Mouse (Mus musculus): ENCODE results near the gene Txndc8. TPM values are rescaled to one million over a fixed set of nuclear protein-coding genes. Genes with fewer than 3 reads are reported as not detected.

Txndc8 gene
- polyA plus RNA-seq, 1 experiment from 2014 or later = not detected

DNA sequence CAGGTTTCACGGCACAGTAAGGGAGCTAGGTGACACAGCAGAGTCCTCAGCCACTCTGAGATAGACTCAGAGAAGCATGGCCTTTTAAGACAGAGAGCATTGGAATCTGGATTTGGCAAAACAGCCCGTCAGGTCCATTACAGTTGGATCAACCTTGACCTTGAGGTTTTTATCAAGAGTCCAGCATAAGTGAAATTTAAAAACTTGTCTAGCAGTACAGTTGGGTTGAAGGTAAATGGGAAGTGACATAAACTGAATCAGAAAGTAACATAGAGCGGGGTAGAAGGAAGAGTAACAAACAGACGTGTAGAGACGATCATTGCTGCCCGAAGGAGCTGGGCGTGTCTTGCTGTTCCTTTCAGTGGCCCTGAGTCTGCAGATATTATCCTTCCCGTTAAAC lies 49.9 kb downstream of the Txndc8 start:
- Histone ChIP-seq H3K27me3 (replicated peaks; ENCODE audit: control insufficient read depth, insufficient read depth, low read length) (no peaks in the 10 kb centered on the region), H3K4me2 (replicated peaks; ENCODE audit: low read depth) (peak overlapping the region; percentile 37; the same call in 1 of the 2 replicates), H3K9me3 (ENCODE audit: control insufficient read depth) (no peaks in the 10 kb centered on the region), H3K27ac (ENCODE audit: low read depth, low read length) (peak overlapping the region; percentile 1; the same call in 1 of the 2 replicates), H3K9ac (ENCODE audit: low read depth, low read length) (no peak overlapping the region), H3K4me3 (ENCODE audit: low read depth, low read length) (no peak overlapping the region), H3K4me1 (replicated peaks; ENCODE audit: control insufficient read depth, insufficient read depth, low read length) (peaks cover 18% of the 10 kb centered on the region), H3K36me3 (ENCODE audit: control insufficient read depth, insufficient read depth) (no peaks in the 10 kb centered on the region)
- no peak for TF ChIP-seq CTCF (IDR thresholded peaks at IDR 0.05; ENCODE audit: low read depth)
- WGBS = 50% methylated on average over 8 of the region's 8 CpGs
- ATAC-seq = no peak

DNA sequence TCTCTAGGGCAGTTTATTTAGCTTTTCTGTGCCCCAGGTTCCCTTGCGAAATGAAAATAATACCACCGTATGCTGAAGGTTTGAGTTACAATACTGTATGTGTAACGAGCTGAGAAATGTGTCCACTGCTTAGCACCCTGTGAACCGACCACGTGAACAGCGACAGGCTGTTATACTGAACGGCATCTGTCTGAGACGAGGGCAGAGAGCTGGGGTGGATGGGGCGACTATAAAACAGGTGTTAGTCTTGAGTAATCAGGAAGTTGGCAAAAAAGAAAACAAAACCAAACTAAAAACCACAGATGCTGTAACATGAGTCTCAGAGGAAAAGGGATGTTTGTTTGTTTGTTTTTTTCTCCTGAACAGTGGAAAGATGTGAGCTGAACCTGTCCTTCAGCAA lies 50.8 kb downstream of the Txndc8 start:
- WGBS = 32% methylated on average over 9 of the region's 9 CpGs
- H3K4me3 ChIP-seq (ENCODE audit: low read depth, low read length) = no peak overlapping the region
- H3K36me3 ChIP-seq (ENCODE audit: control insufficient read depth, insufficient read depth) = no peaks in the 10 kb centered on the region
- H3K9ac ChIP-seq (ENCODE audit: low read depth, low read length) = no peak overlapping the region
- ATAC-seq = no peak
- H3K27ac ChIP-seq (ENCODE audit: low read depth, low read length) = no peak overlapping the region
- H3K4me1 ChIP-seq (replicated peaks; ENCODE audit: control insufficient read depth, insufficient read depth, low read length) = peaks cover 18% of the 10 kb centered on the region
- H3K9me3 ChIP-seq (ENCODE audit: control insufficient read depth) = no peaks in the 10 kb centered on the region
- H3K27me3 ChIP-seq (replicated peaks; ENCODE audit: control insufficient read depth, insufficient read depth, low read length) = no peaks in the 10 kb centered on the region
- no peak for TF ChIP-seq CTCF (IDR thresholded peaks at IDR 0.05; ENCODE audit: low read depth)
- H3K4me2 ChIP-seq (replicated peaks; ENCODE audit: low read depth) = no peak overlapping the region

DNA sequence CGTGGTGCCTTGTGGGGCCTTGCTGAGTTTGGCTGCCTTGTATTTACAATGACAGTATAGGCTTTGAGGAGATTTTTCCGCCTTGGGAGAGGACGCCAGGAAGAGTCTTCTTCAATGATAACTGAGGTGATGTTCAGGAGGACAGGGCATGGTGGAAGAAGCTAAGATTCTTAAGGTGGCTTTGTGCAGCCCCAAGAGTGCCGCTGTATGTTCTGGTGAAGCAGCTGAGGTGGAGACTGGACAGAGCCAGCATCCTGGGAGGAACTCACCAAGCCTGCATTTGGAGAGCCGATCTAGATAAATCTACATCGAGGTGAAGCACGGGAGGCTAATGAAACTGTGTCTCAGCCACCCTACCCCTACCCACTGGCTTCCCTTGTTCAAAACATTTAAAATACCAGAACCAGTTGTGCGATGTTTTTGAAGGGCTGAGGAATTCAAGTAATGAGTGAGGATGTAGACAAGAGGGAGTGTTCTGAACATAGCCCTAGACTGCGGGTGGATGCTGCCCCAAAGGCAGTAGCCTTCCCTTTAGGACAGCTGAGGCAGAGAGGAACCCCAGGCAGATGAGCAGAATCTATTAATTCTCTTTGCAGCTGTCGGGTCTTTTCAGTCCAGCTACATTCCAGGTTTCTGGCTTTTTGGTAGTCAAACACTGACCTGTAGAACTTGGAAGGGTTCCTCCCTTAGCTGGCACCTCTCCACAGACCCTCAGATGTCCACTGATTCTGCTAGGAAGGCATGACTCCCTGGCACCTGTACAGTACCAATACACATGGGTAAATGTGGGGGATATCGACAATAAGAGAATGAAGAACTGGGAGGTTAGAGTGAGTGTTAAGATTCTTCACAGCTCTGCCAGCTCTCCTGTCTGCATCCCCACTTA lies 51.5 kb downstream of the Txndc8 start:
- Histone ChIP-seq H3K4me3 (ENCODE audit: low read depth, low read length) (peak overlapping the region; percentile 94), H3K9me3 (ENCODE audit: control insufficient read depth) (no peaks in the 10 kb centered on the region), H3K9ac (ENCODE audit: low read depth, low read length) (peak overlapping the region; percentile 57; the same call in 1 of the 2 replicates), H3K27me3 (replicated peaks; ENCODE audit: control insufficient read depth, insufficient read depth, low read length) (no peaks in the 10 kb centered on the region), H3K4me1 (replicated peaks; ENCODE audit: control insufficient read depth, insufficient read depth, low read length) (peaks cover 22% of the 10 kb centered on the region), H3K27ac (ENCODE audit: low read depth, low read length) (peak overlapping the region; percentile 97), H3K4me2 (replicated peaks; ENCODE audit: low read depth) (peak overlapping the region; percentile 80), H3K36me3 (ENCODE audit: control insufficient read depth, insufficient read depth) (no peaks in the 10 kb centered on the region)
- ATAC-seq = no peak
- WGBS = 41% methylated on average over 11 of the region's 11 CpGs
- no peak for TF ChIP-seq CTCF (IDR thresholded peaks at IDR 0.05; ENCODE audit: low read depth)

DNA sequence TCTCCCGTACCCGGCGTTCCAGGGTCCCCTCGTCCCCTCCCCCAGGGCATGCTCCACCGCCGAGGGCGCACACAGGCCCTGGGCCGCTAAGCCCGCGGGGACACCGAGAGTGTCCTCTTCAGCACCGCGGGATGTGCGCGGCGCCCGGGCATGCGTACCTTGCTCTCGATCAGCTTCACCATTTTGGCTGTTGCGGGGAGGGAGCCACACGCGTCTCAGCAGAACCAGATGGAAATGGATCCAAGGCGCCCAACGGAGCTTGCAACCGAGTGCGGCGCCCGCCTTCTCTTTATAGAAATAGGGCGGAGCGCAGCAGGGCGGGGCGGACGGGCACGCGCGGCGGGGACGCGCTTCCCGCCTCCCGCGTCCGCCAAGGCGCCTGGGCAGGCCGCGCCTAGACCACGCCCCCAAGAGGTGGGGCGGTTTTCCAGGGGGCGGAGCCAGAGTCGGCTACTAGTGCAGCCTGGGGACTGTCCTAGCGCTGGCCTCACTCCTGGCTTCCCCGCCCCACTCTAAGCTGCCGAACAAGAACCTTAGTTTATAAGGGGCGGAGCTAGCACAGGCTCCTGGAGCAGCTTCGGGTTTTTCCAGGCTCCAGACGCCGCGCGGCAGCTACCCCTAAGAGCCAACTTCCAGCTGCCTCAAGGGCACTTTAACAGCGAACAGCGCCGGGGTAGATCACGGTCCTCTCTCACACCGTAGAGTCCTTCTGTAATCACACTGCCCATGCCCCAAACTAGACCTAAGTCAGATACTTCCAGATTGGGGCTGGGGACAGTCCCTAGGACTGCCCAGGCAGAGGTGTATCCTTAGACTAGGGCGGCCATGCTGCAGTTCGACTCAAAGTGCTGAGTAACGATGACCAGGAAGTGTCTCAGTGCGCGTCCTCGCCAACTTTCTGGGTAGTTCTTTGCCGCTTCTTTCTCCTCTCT lies 52.6 kb downstream of the Txndc8 start, which contains the start of gene Txn1:
TSS of gene Txn1 (minus strand) at position 383 of the 932 bp plus-strand sequence.
- H3K36me3 ChIP-seq (ENCODE audit: control insufficient read depth, insufficient read depth) = peaks cover 8% of the 10 kb centered on the region
- peak within 1 kb of the TSS; percentile 97 for H3K27ac ChIP-seq (ENCODE audit: low read depth, low read length)
- peaks cover 28% of the 10 kb centered on the region for H3K4me1 ChIP-seq (replicated peaks; ENCODE audit: control insufficient read depth, insufficient read depth, low read length)
- TF ChIP-seq CTCF (IDR thresholded peaks at IDR 0.05; ENCODE audit: low read depth) = no peak
- no peaks in the 10 kb centered on the region for H3K27me3 ChIP-seq (replicated peaks; ENCODE audit: control insufficient read depth, insufficient read depth, low read length)
- peak; percentile 93 for ATAC-seq
- WGBS = under 1% methylated on average over 56 of the region's 71 CpGs
- H3K4me2 ChIP-seq (replicated peaks; ENCODE audit: low read depth) = peak within 1 kb of the TSS; percentile 80
- no peaks in the 10 kb centered on the region for H3K9me3 ChIP-seq (ENCODE audit: control insufficient read depth)
- H3K4me3 ChIP-seq (ENCODE audit: low read depth, low read length) = peak within 1 kb of the TSS; percentile 94
- H3K9ac ChIP-seq (ENCODE audit: low read depth, low read length) = peak within 1 kb of the TSS; percentile 71

DNA sequence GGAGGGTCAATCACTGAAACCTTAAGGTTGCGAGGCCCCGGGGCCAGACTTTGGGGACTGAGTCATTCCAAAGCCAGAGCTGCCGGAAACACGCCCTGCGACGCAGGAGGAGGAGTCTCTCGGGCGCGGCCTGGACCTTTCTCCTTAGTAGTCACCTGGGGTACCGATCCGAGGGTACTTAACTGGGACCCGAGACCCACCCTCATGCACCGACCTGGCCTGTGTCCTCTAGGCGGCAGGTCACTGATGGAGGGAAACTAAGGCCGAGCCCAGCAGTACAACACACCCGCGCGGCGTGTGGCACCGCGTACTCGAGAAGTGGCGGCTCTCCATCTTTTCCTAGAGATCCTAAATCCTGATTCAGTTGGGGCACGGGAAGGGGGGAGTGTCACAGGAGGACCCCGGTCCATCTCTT lies 53.4 kb downstream of the Txndc8 start:
- peaks cover 28% of the 10 kb centered on the region for H3K4me1 ChIP-seq (replicated peaks; ENCODE audit: control insufficient read depth, insufficient read depth, low read length)
- peaks cover 15% of the 10 kb centered on the region for H3K36me3 ChIP-seq (ENCODE audit: control insufficient read depth, insufficient read depth)
- H3K27me3 ChIP-seq (replicated peaks; ENCODE audit: control insufficient read depth, insufficient read depth, low read length) = no peaks in the 10 kb centered on the region
- H3K9me3 ChIP-seq (ENCODE audit: control insufficient read depth) = no peaks in the 10 kb centered on the region
- peak overlapping the region; percentile 80 for H3K4me2 ChIP-seq (replicated peaks; ENCODE audit: low read depth)
- peak overlapping the region; percentile 71 for H3K9ac ChIP-seq (ENCODE audit: low read depth, low read length)
- H3K4me3 ChIP-seq (ENCODE audit: low read depth, low read length) = peak overlapping the region; percentile 94
- peak overlapping the region; percentile 97 for H3K27ac ChIP-seq (ENCODE audit: low read depth, low read length)
- peak; percentile 2; the same call in 1 of the 2 replicates for ATAC-seq
- 0% methylated on average over 25 of the region's 25 CpGs for WGBS
- peak; percentile 37 for TF ChIP-seq CTCF (IDR thresholded peaks at IDR 0.05; ENCODE audit: low read depth)

- no peak for ATAC-seq
- H3K9ac ChIP-seq (ENCODE audit: low read depth, low read length) = peak overlapping the region; percentile 71
- H3K9me3 ChIP-seq (ENCODE audit: control insufficient read depth) = no peaks in the 10 kb centered on the region
- H3K4me2 ChIP-seq (replicated peaks; ENCODE audit: low read depth) = peak overlapping the region; percentile 80
- peak overlapping the region; percentile 97 for H3K27ac ChIP-seq (ENCODE audit: low read depth, low read length)
- H3K4me3 ChIP-seq (ENCODE audit: low read depth, low read length) = peak overlapping the region; percentile 94
- no peak for TF ChIP-seq CTCF (IDR thresholded peaks at IDR 0.05; ENCODE audit: low read depth)
- H3K27me3 ChIP-seq (replicated peaks; ENCODE audit: control insufficient read depth, insufficient read depth, low read length) = no peaks in the 10 kb centered on the region
- peaks cover 28% of the 10 kb centered on the region for H3K4me1 ChIP-seq (replicated peaks; ENCODE audit: control insufficient read depth, insufficient read depth, low read length)
- 39% methylated on average over 8 of the region's 8 CpGs for WGBS
- peaks cover 21% of the 10 kb centered on the region for H3K36me3 ChIP-seq (ENCODE audit: control insufficient read depth, insufficient read depth)
Observed at GRCm38 (mm10) chr4:57954991-57955390, 53.9 kb downstream of the Txndc8 start.

Measured in intestine, postnatal 0 days (tissue).